Mouse (Mus musculus): Measurements from ENCODE around the gene Gm11985. TPM values are rescaled to one million over a fixed set of nuclear protein-coding genes. Genes with fewer than 3 reads are reported as not detected.

Gene Gm11985
- polyA plus RNA-seq, 1 experiment, result not detected

DNA sequence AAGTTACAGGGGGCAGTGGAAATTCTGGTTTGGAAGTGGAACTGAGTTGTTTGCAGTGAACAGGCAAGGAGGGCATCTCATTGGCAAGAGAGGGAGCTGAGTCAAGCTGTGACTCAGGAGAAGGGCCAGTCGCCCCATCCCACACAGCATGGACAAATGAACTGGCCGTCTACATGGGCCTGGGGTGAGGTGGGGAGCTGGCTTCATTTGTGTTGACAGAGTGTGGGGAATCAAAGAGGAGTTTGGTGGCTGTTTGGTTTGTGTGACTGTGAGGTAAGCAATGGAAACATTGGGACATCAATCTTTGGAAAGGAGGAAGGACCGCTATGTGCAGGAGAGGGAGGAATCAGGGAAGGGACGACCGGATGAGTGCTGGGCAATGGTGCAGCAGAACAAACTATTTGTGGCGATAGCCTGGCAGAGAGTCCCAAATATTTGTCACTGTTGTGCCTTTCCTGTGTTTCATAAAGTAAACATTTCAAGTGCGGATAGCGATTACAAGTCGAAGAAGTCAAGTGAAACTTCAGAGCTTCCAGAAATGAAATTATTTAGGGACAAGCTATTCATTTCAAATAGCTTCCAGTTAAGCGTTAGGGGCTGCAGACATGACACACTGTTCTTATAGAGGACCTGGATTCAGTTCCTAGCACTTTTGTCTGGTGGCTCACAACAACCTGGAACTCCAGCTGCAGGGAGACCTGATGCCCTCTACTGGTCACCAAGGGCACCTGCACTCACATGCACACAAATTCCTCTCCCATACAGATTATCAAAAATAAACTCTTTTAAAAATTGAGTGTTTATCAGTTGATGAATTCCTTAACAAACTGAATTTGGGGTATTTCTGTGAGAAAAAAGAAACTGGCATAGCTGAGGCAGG is 6.3 kb upstream of the Gm11985 start:
- H3K4me3 ChIP-seq (ENCODE audit: low read depth, low read length), result no peak overlapping the region
- no peaks in the 10 kb centered on the region for H3K4me1 ChIP-seq (ENCODE audit: control insufficient read depth, insufficient read depth, insufficient read length, low read length)
- 84% methylated on average over 10 of the region's 10 CpGs for WGBS
- TF ChIP-seq CTCF (IDR thresholded peaks at IDR 0.05; ENCODE audit: extremely low read depth, insufficient read length, insufficient replicate concordance, low read depth, low read length), result peak; percentile 11; the same call in 1 of the 2 replicates
- TF ChIP-seq POLR2A (IDR thresholded peaks at IDR 0.05; ENCODE audit: low read depth, low read length), result no peak
- H3K27ac ChIP-seq (ENCODE audit: insufficient read depth, low read depth, low read length), result no peak overlapping the region
- H3K27me3 ChIP-seq (ENCODE audit: control insufficient read depth, insufficient read depth, low read length), result no peaks in the 10 kb centered on the region
- no peaks in the 10 kb centered on the region for H3K36me3 ChIP-seq (ENCODE audit: control insufficient read depth, insufficient read depth, low read length)

DNA sequence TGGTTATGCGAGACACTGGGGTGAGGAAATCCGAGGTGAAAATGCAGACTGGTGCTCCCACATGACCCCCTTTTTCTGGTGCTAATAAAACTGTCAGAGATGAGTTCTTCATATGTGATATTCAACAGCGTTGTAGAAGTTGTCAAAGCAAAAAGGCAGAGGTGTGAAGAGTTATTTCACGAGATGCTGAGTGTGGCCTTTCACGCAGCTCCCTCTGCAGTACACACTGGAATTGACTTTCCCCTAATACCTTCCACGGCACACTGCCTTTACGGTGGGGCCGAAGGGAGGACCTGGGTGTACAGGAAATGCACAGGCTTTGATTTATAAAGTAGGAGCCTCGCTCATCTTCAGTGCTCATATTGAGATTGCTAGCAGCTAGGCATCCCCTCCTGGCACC is 4.8 kb upstream of the Gm11985 start:
- no peak overlapping the region for H3K27ac ChIP-seq (ENCODE audit: insufficient read depth, low read depth, low read length)
- no peaks in the 10 kb centered on the region for H3K4me1 ChIP-seq (ENCODE audit: control insufficient read depth, insufficient read depth, insufficient read length, low read length)
- no peaks in the 10 kb centered on the region for H3K36me3 ChIP-seq (ENCODE audit: control insufficient read depth, insufficient read depth, low read length)
- no peak overlapping the region for H3K4me3 ChIP-seq (ENCODE audit: low read depth, low read length)
- no peak for TF ChIP-seq CTCF (IDR thresholded peaks at IDR 0.05; ENCODE audit: extremely low read depth, insufficient read length, insufficient replicate concordance, low read depth, low read length)
- no peak for TF ChIP-seq POLR2A (IDR thresholded peaks at IDR 0.05; ENCODE audit: low read depth, low read length)
- 77% methylated on average over 9 of the region's 9 CpGs for WGBS
- H3K27me3 ChIP-seq (ENCODE audit: control insufficient read depth, insufficient read depth, low read length), result no peaks in the 10 kb centered on the region

DNA sequence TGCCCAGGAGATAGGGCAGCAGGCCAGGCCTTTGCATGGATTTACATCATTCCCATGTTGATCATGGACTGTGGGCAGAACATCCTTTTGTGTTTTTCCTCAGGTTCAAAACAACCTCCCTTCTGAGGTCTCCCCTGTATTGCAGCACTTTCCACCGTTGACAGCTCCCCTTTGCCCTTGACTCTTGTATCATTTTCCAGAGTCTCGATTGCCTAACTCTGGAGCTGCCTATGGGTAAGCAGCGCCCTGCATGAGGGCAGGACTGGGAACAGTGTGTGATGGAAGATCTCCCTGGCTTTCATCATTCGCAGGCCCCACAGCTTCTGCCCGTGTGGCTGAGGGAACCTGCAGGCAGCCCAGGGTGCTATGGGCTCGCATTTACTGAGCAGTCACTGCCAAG is 4.3 kb upstream of the Gm11985 start:
- Histone ChIP-seq H3K27me3 (ENCODE audit: control insufficient read depth, insufficient read depth, low read length) (no peaks in the 10 kb centered on the region), H3K4me1 (ENCODE audit: control insufficient read depth, insufficient read depth, insufficient read length, low read length) (no peaks in the 10 kb centered on the region), H3K27ac (ENCODE audit: insufficient read depth, low read depth, low read length) (no peak overlapping the region), H3K4me3 (ENCODE audit: low read depth, low read length) (no peak overlapping the region), H3K36me3 (ENCODE audit: control insufficient read depth, insufficient read depth, low read length) (no peaks in the 10 kb centered on the region)
- TF ChIP-seq CTCF (IDR thresholded peaks at IDR 0.05; ENCODE audit: extremely low read depth, insufficient read length, insufficient replicate concordance, low read depth, low read length) (no peak), POLR2A (IDR thresholded peaks at IDR 0.05; ENCODE audit: low read depth, low read length) (no peak)
- 45% methylated on average over 6 of the region's 6 CpGs for WGBS

DNA sequence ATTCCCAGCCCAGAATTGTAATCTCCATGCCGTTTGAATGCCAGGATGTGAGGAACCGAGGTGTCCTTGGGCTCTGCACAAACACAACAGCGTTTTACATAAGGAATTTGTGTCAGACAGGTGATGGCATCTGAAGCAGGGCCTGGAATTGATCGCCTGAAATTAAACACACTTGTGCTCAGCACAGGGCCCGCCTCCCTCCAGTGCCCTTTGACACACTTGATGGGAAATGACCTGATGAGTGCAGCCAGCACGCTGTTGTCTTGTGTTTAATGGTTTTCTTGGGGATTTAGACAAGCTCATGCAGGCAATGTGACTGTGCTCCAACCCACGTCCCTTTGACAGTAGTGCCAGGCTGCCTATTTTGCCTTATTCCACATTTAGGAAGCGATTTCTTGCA is 897 bp downstream of the Gm11985 start:
- Histone ChIP-seq H3K4me3 (ENCODE audit: low read depth, low read length) (no peak overlapping the region), H3K4me1 (ENCODE audit: control insufficient read depth, insufficient read depth, insufficient read length, low read length) (no peaks in the 10 kb centered on the region), H3K27me3 (ENCODE audit: control insufficient read depth, insufficient read depth, low read length) (no peaks in the 10 kb centered on the region), H3K27ac (ENCODE audit: insufficient read depth, low read depth, low read length) (no peak overlapping the region), H3K36me3 (ENCODE audit: control insufficient read depth, insufficient read depth, low read length) (no peaks in the 10 kb centered on the region)
- 52% methylated on average over 8 of the region's 8 CpGs for WGBS
- no peak for TF ChIP-seq POLR2A (IDR thresholded peaks at IDR 0.05; ENCODE audit: low read depth, low read length)
- TF ChIP-seq CTCF (IDR thresholded peaks at IDR 0.05; ENCODE audit: extremely low read depth, insufficient read length, insufficient replicate concordance, low read depth, low read length), result no peak

DNA sequence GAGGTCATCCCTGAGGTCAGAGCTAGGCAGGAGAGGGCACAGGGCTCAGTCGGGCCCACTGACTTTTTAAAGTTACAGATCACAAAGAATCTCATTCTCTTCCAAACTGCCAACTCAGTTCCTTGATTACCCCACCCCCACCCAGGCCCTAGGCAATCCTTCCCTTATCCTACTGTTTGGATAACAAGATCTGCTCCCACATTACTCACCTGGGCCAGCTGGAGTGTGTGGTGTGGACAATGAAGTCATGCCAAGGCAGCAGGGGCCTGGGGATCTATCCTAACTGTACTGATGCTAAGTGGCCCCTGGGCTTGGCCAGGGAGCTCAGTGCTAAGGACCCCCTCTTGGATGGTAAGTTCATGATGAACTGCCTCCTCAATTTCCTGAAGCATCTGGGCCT is 3.9 kb downstream of the Gm11985 start:
- Histone ChIP-seq H3K27ac (ENCODE audit: insufficient read depth, low read depth, low read length) (no peak overlapping the region), H3K4me3 (ENCODE audit: low read depth, low read length) (no peak overlapping the region), H3K4me1 (ENCODE audit: control insufficient read depth, insufficient read depth, insufficient read length, low read length) (no peaks in the 10 kb centered on the region), H3K36me3 (ENCODE audit: control insufficient read depth, insufficient read depth, low read length) (no peaks in the 10 kb centered on the region), H3K27me3 (ENCODE audit: control insufficient read depth, insufficient read depth, low read length) (no peaks in the 10 kb centered on the region)
- TF ChIP-seq CTCF (IDR thresholded peaks at IDR 0.05; ENCODE audit: extremely low read depth, insufficient read length, insufficient replicate concordance, low read depth, low read length) (no peak), POLR2A (IDR thresholded peaks at IDR 0.05; ENCODE audit: low read depth, low read length) (no peak)
- 35% methylated on average over 1 of the region's 1 CpGs for WGBS

DNA sequence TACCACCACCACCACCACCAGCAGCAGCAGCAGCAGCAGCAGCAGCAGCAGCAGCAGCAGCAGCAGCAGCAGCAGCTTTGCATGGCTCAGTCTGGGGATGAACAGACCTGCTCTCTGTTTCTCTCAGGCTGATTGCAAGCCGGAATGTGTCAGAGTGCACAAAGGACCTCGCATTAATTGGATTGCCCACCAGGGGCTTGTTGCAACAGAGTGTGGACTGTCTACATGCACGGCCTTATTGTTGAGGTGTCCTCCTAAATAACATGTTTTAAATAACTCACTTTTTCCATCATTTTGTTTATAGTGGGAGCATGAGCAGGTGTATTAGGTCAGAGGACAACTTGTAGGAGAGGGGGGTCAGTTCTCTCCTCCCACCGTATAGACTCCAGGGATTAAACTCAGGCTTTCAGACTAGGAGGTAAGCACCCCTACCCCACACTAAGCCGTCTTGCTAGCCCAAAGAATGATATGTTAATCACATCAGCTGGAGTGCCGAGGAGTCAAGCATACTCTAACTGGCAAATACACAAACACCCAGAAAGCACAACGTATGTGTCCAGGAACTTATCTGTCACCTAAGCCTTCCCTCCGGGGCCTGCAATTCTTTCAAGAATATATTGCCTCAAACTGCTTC is 5.8 kb downstream of the Gm11985 start:
- no peak overlapping the region for H3K4me3 ChIP-seq (ENCODE audit: low read depth, low read length)
- no peaks in the 10 kb centered on the region for H3K27me3 ChIP-seq (ENCODE audit: control insufficient read depth, insufficient read depth, low read length)
- no peaks in the 10 kb centered on the region for H3K4me1 ChIP-seq (ENCODE audit: control insufficient read depth, insufficient read depth, insufficient read length, low read length)
- H3K36me3 ChIP-seq (ENCODE audit: control insufficient read depth, insufficient read depth, low read length), result no peaks in the 10 kb centered on the region
- TF ChIP-seq CTCF (IDR thresholded peaks at IDR 0.05; ENCODE audit: extremely low read depth, insufficient read length, insufficient replicate concordance, low read depth, low read length) (no peak), POLR2A (IDR thresholded peaks at IDR 0.05; ENCODE audit: low read depth, low read length) (no peak)
- no peak overlapping the region for H3K27ac ChIP-seq (ENCODE audit: insufficient read depth, low read depth, low read length)
- 67% methylated on average over 8 of the region's 8 CpGs for WGBS

DNA sequence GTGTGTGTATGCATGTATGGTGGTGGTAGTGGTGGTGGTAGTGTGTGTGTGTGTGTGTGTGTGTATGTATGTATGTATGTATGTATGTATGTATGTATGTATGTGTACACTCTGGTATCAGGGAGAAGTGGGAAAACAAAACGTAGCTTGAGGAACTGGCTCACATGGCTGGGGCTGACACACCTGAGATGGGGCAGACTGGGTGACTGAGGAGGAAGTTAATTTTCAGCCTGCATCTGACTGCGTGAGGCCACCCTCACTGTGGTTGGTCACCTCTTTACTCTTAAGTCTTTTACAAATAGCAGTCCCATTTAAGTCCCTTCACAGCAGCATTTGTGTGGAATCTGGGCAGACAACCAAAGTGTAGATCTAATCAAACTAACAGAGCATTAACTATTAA is 9.1 kb downstream of the Gm11985 start:
- TF ChIP-seq POLR2A (IDR thresholded peaks at IDR 0.05; ENCODE audit: low read depth, low read length) (no peak), CTCF (IDR thresholded peaks at IDR 0.05; ENCODE audit: extremely low read depth, insufficient read length, insufficient replicate concordance, low read depth, low read length) (no peak)
- H3K27me3 ChIP-seq (ENCODE audit: control insufficient read depth, insufficient read depth, low read length), result no peaks in the 10 kb centered on the region
- no peaks in the 10 kb centered on the region for H3K4me1 ChIP-seq (ENCODE audit: control insufficient read depth, insufficient read depth, insufficient read length, low read length)
- WGBS, result 34% methylated on average over 2 of the region's 2 CpGs
- H3K4me3 ChIP-seq (ENCODE audit: low read depth, low read length), result no peak overlapping the region
- no peak overlapping the region for H3K27ac ChIP-seq (ENCODE audit: insufficient read depth, low read depth, low read length)
- H3K36me3 ChIP-seq (ENCODE audit: control insufficient read depth, insufficient read depth, low read length), result no peaks in the 10 kb centered on the region

Measured in small intestine, adult 2 months (tissue).